Mouse (Mus musculus): Measurements from ENCODE around the gene Slc17a1. TPM values are rescaled to one million over a fixed set of nuclear protein-coding genes. Genes with fewer than 3 reads are reported as not detected.

Slc17a1 gene
- polyA plus RNA-seq, 1 experiment, result not detected

DNA sequence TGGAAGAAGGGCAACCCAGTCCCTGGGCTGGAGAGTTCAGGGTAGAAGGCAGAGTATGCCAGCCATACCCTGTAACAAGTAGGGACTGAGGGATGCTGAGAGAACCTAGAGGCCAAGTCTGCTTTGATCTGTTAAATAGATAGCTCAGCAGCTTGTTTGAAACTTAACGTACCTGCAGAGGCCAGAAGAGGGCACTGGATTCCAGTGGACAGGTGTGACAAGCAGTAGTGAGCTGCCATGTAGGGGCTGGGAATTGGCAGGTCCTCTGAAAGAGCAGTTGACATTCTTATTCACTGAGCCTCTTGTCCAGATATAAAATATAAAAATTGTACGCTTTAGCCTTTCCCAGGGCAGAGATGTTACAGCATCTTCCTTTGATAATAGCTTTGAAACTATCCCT is 75.3 kb downstream of the Slc17a1 start:
- no peak for DNase-seq (ENCODE audit: extremely low spot score in 1 of 2, low spot score in 1 of 2)

Other genes with a start within 250 kb of the Slc17a1 start
- 4.3 and 4.7 TPM in 2 replicates for gene Hist1h2be, start 246.6 kb upstream of the Slc17a1 start, polyA plus RNA-seq (2012; rRNA removed)
- gene Hist1h1e, start 245.2 kb upstream of the Slc17a1 start, polyA plus RNA-seq (2012; rRNA removed), result 2.8 and 3.3 TPM in 2 replicates
- gene Hist1h2ac, start 183.8 kb upstream of the Slc17a1 start, polyA plus RNA-seq (2012; rRNA removed), result 1.7 and 2.1 TPM in 2 replicates
- gene Hist1h2bc, start 183.6 kb upstream of the Slc17a1 start, polyA plus RNA-seq (2012; rRNA removed), result 154 and 172 TPM in 2 replicates
- gene Hist1h1t, start 171.9 kb upstream of the Slc17a1 start, polyA plus RNA-seq (2012; rRNA removed), result not detected in 2 replicates
- 3.1 and 3.3 TPM in 2 replicates for gene Hist1h4c, start 169.3 kb upstream of the Slc17a1 start, polyA plus RNA-seq (2012; rRNA removed)
- 3.8 and 4.4 TPM in 2 replicates for gene Hfe, start 156.9 kb upstream of the Slc17a1 start, polyA plus RNA-seq (2012; rRNA removed)
- gene Hist1h1c, start 128.9 kb upstream of the Slc17a1 start, polyA plus RNA-seq (2012; rRNA removed), result 40.7 and 52.1 TPM in 2 replicates
- gene Hist1h3c, start 122.1 kb upstream of the Slc17a1 start, polyA plus RNA-seq (2012; rRNA removed), result 0.24 and 0.46 TPM in 2 replicates
- 0.74 and 1.3 TPM in 2 replicates for gene Hist1h2bb, start 121.0 kb upstream of the Slc17a1 start, polyA plus RNA-seq (2012; rRNA removed)
- gene Hist1h2ab, start 116.6 kb upstream of the Slc17a1 start, polyA plus RNA-seq (2012; rRNA removed), result 0.82 and 2.8 TPM in 2 replicates
- gene Hist1h3b, start 115.5 kb upstream of the Slc17a1 start, polyA plus RNA-seq (2012; rRNA removed), result 0.76 and 1.1 TPM in 2 replicates
- 2.9 and 4.5 TPM in 2 replicates for gene Hist1h4b, start 110.7 kb upstream of the Slc17a1 start, polyA plus RNA-seq (2012; rRNA removed)
- gene Hist1h4a, start 106.5 kb upstream of the Slc17a1 start, polyA plus RNA-seq (2012; rRNA removed), result 3.8 and 4.6 TPM in 2 replicates
- gene Hist1h3a, start 105.4 kb upstream of the Slc17a1 start, polyA plus RNA-seq (2012; rRNA removed), result 0.86 and 1.2 TPM in 2 replicates
- gene Hist1h1a, start 104.1 kb upstream of the Slc17a1 start, polyA plus RNA-seq (2012; rRNA removed), result 0.36 and 0.58 TPM in 2 replicates
- gene Trim38, start 97.8 kb upstream of the Slc17a1 start, polyA plus RNA-seq (2012; rRNA removed), result 0.24 and 0.40 TPM in 2 replicates
- 0.02 and 0.04 TPM in 2 replicates for gene Slc17a2, start 60.8 kb upstream of the Slc17a1 start, polyA plus RNA-seq (2012; rRNA removed)
- not detected in 2 replicates for gene Slc17a3, start 28.3 kb upstream of the Slc17a1 start, polyA plus RNA-seq (2012; rRNA removed)
- not detected in 2 replicates for gene Slc17a4, start 47.3 kb downstream of the Slc17a1 start, polyA plus RNA-seq (2012; rRNA removed)
- not detected in 2 replicates for gene Hist1h2ba, start 66.4 kb downstream of the Slc17a1 start, polyA plus RNA-seq (2012; rRNA removed)
- not detected in 2 replicates for gene Hist1h2aa, start 66.7 kb downstream of the Slc17a1 start, polyA plus RNA-seq (2012; rRNA removed)
- gene Scgn, start 123.5 kb downstream of the Slc17a1 start, polyA plus RNA-seq (2012; rRNA removed), result 30.6 and 32.2 TPM in 2 replicates